Mouse (Mus musculus) skeletal muscle tissue, adult 2 months (tissue): ENCODE data around the gene Tm2d1.

Experiments used
- DNase-seq: peaks from one replicate; pipeline ENCODE4 v3.0.0-alpha.2; 2012; ENCODE audit warnings: low read depth, low spot score

The Tm2d1 gene

DNA sequence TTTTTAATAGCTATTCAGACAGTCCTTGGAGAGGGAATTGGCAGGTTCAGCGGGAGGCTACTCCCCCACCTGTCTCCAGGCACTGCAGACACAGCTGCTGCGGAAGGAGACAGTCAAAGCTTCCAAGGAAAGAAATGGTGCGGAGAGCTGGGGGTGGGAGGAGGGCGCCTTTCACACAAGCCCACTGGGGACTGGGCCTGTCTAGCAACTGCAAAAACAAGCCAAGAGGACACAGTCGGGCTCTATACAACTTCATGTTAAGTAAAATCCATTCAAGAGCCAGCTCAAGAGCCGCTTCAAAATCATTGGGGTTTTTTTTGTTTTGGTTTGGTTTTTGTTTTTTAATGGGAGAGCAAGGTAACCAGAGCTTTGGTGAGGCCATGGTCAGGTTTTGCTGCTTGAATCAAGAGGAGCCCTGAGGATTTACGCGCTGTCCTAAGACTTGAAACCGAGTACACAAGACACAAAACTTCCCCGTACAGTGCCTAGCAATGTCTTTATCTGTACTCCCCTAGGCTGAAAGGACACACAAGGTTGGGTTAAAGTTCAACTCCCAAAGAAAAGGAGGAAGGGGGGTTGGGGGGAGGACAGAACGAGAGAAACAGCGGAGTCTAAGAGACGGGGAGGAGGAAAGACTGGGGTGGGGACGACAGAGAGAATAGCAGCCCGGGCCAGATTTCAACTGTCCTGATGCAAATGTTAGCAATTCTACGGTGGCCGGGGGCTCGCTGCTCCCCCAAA is 61.6 kb downstream of the Tm2d1 start:
- peak; percentile 64 for DNase-seq

GRCm38 (mm10) chr4:98318769-98319168 is 64.3 kb downstream of the Tm2d1 start:
- peak; percentile 75 for DNase-seq

- DNase-seq = no peak
Observed at GRCm38 (mm10) chr4:98317149-98317548, 66.0 kb downstream of the Tm2d1 start.
